Mouse (Mus musculus): ENCODE data around the gene Slc25a21. TPM values are rescaled to one million over a fixed set of nuclear protein-coding genes. Genes with fewer than 3 reads are reported as not detected.

Slc25a21 gene
- polyA plus RNA-seq, 1 experiment = not detected

GRCm38 (mm10) chr12:56693411-56694098 lies 503.7 kb downstream of the Slc25a21 start:
- Histone ChIP-seq H3K4me3 (ENCODE audit: insufficient read depth, low read depth, low read length) (no peak overlapping the region), H3K27ac (replicated peaks; ENCODE audit: low read depth, low read length) (no peak overlapping the region), H3K4me1 (ENCODE audit: control insufficient read depth, insufficient read depth, insufficient read length, low read length) (0 out of 2 replicates have a peak, but pooled peaks cover 3% of the 10 kb centered on the region)

- H3K4me3 ChIP-seq (ENCODE audit: insufficient read depth, low read depth, low read length) = no peak overlapping the region
- 0 out of 2 replicates have a peak, but pooled peaks cover 3% of the 10 kb centered on the region for H3K4me1 ChIP-seq (ENCODE audit: control insufficient read depth, insufficient read depth, insufficient read length, low read length)
- H3K27ac ChIP-seq (replicated peaks; ENCODE audit: low read depth, low read length) = no peak overlapping the region
Measured at GRCm38 (mm10) chr12:56692536-56692935, 504.7 kb downstream of the Slc25a21 start.

GRCm38 (mm10) chr12:56691427-56692079 lies 505.7 kb downstream of the Slc25a21 start, which contains the start of gene Pax9:
Gene Pax9 (plus strand): TSS chr12:56691767.
- Histone ChIP-seq H3K4me1 (ENCODE audit: control insufficient read depth, insufficient read depth, insufficient read length, low read length) (no peaks in the 10 kb centered on the region), H3K27ac (replicated peaks; ENCODE audit: low read depth, low read length) (no peak within 1 kb of the TSS), H3K4me3 (ENCODE audit: insufficient read depth, low read depth, low read length) (no peak within 1 kb of the TSS)

- Histone ChIP-seq H3K27ac (replicated peaks; ENCODE audit: low read depth, low read length) (no peak overlapping the region), H3K4me1 (ENCODE audit: control insufficient read depth, insufficient read depth, insufficient read length, low read length) (no peaks in the 10 kb centered on the region), H3K4me3 (ENCODE audit: insufficient read depth, low read depth, low read length) (no peak overlapping the region)
Measured at GRCm38 (mm10) chr12:56691001-56691400, 506.3 kb downstream of the Slc25a21 start.

- Histone ChIP-seq H3K4me1 (ENCODE audit: control insufficient read depth, insufficient read depth, insufficient read length, low read length) (no peaks in the 10 kb centered on the region), H3K27ac (replicated peaks; ENCODE audit: low read depth, low read length) (no peak overlapping the region), H3K4me3 (ENCODE audit: insufficient read depth, low read depth, low read length) (no peak overlapping the region)
Measured at GRCm38 (mm10) chr12:56690366-56690765, 506.9 kb downstream of the Slc25a21 start.

- Histone ChIP-seq H3K4me1 (ENCODE audit: control insufficient read depth, insufficient read depth, insufficient read length, low read length) (no peaks in the 10 kb centered on the region), H3K27ac (replicated peaks; ENCODE audit: low read depth, low read length) (no peak overlapping the region), H3K4me3 (ENCODE audit: insufficient read depth, low read depth, low read length) (no peak overlapping the region)
Measured at GRCm38 (mm10) chr12:56689736-56690135, 507.5 kb downstream of the Slc25a21 start.

- no peaks in the 10 kb centered on the region for H3K4me1 ChIP-seq (ENCODE audit: control insufficient read depth, insufficient read depth, insufficient read length, low read length)
- no peak overlapping the region for H3K4me3 ChIP-seq (ENCODE audit: insufficient read depth, low read depth, low read length)
- H3K27ac ChIP-seq (replicated peaks; ENCODE audit: low read depth, low read length) = no peak overlapping the region
Measured at GRCm38 (mm10) chr12:56689331-56689730, 507.9 kb downstream of the Slc25a21 start.

GRCm38 (mm10) chr12:56688920-56689319 lies 508.4 kb downstream of the Slc25a21 start:
- Histone ChIP-seq H3K4me3 (ENCODE audit: insufficient read depth, low read depth, low read length) (no peak overlapping the region), H3K27ac (replicated peaks; ENCODE audit: low read depth, low read length) (no peak overlapping the region)

GRCm38 (mm10) chr12:56688482-56688840 lies 508.8 kb downstream of the Slc25a21 start:
- H3K4me1 ChIP-seq (ENCODE audit: control insufficient read depth, insufficient read depth, insufficient read length, low read length) = no peaks in the 10 kb centered on the region
- H3K4me3 ChIP-seq (ENCODE audit: insufficient read depth, low read depth, low read length) = no peak overlapping the region
- no peak overlapping the region for H3K27ac ChIP-seq (replicated peaks; ENCODE audit: low read depth, low read length)

More at GRCm38 (mm10) chr12:56688920-56689319, 508.4 kb downstream of the Slc25a21 start:
- H3K4me1 ChIP-seq (ENCODE audit: control insufficient read depth, insufficient read depth, insufficient read length, low read length) = no peaks in the 10 kb centered on the region

GRCm38 (mm10) chr12:56687640-56688481 lies 509.4 kb downstream of the Slc25a21 start:
- Histone ChIP-seq H3K27ac (replicated peaks; ENCODE audit: low read depth, low read length) (no peak overlapping the region), H3K4me1 (ENCODE audit: control insufficient read depth, insufficient read depth, insufficient read length, low read length) (no peaks in the 10 kb centered on the region)

GRCm38 (mm10) chr12:56681096-56681811 lies 516.0 kb downstream of the Slc25a21 start:
- H3K27ac ChIP-seq (replicated peaks; ENCODE audit: low read depth, low read length) = no peak overlapping the region
- H3K4me3 ChIP-seq (ENCODE audit: insufficient read depth, low read depth, low read length) = no peak overlapping the region
- no peaks in the 10 kb centered on the region for H3K4me1 ChIP-seq (ENCODE audit: control insufficient read depth, insufficient read depth, insufficient read length, low read length)

More at GRCm38 (mm10) chr12:56687640-56688481, 509.4 kb downstream of the Slc25a21 start:
- no peak overlapping the region for H3K4me3 ChIP-seq (ENCODE audit: insufficient read depth, low read depth, low read length)

GRCm38 (mm10) chr12:56677620-56678019 lies 519.7 kb downstream of the Slc25a21 start:
- Histone ChIP-seq H3K4me1 (ENCODE audit: control insufficient read depth, insufficient read depth, insufficient read length, low read length) (no peaks in the 10 kb centered on the region), H3K27ac (replicated peaks; ENCODE audit: low read depth, low read length) (no peak overlapping the region), H3K4me3 (ENCODE audit: insufficient read depth, low read depth, low read length) (no peak overlapping the region)

GRCm38 (mm10) chr12:56674726-56675125 lies 522.5 kb downstream of the Slc25a21 start:
- Histone ChIP-seq H3K27ac (replicated peaks; ENCODE audit: low read depth, low read length) (no peak overlapping the region), H3K4me3 (ENCODE audit: insufficient read depth, low read depth, low read length) (no peak overlapping the region), H3K4me1 (ENCODE audit: control insufficient read depth, insufficient read depth, insufficient read length, low read length) (no peaks in the 10 kb centered on the region)

GRCm38 (mm10) chr12:56670795-56671194 lies 526.5 kb downstream of the Slc25a21 start:
- H3K4me1 ChIP-seq (ENCODE audit: control insufficient read depth, insufficient read depth, insufficient read length, low read length) = no peaks in the 10 kb centered on the region
- H3K27ac ChIP-seq (replicated peaks; ENCODE audit: low read depth, low read length) = no peak overlapping the region
- no peak overlapping the region for H3K4me3 ChIP-seq (ENCODE audit: insufficient read depth, low read depth, low read length)
